Mouse (Mus musculus) embryonic fibroblast, embryonic 13.5 days (primary cell): ENCODE measurements around the gene Guca2b.

Experiments used
- CTCF ChIP-seq: IDR thresholded peaks from 2 replicates; pipeline ENCODE4 v1.5.1; 2011; ENCODE audit warnings: mild to moderate bottlenecking, control low read depth, low read length, moderate library complexity, borderline replicate concordance; ENCODE audit not compliant: insufficient read depth
- POLR2A ChIP-seq: IDR thresholded peaks from 2 replicates; pipeline ENCODE4 v1.6.1; 2011; ENCODE audit warnings: low read depth, mild to moderate bottlenecking, control low read depth, low read length, moderate library complexity

GRCm38 (mm10) chr4:119665166-119665565 is 6.4 kb upstream of the Guca2b start:
- TF ChIP-seq POLR2A (no peak), CTCF (no peak)
